Mouse (Mus musculus) cerebellum, adult 18-20 months (tissue): ENCODE results near the gene Fbxl7.

Source experiments
- DNase-seq, 2 experiments: peaks; one replicate each; pipeline ENCODE4 v3.0.0; 2021

Gene Fbxl7

GRCm38 (mm10) chr15:26688472-26689104, 206.8 kb downstream of the Fbxl7 start:
- no peak for DNase-seq

GRCm38 (mm10) chr15:26687729-26688128, 207.7 kb downstream of the Fbxl7 start:
- DNase-seq: no peak

- no peak for DNase-seq
These were observed 213.1 kb downstream of the Fbxl7 start for GRCm38 (mm10) chr15:26682279-26682678.

DNA sequence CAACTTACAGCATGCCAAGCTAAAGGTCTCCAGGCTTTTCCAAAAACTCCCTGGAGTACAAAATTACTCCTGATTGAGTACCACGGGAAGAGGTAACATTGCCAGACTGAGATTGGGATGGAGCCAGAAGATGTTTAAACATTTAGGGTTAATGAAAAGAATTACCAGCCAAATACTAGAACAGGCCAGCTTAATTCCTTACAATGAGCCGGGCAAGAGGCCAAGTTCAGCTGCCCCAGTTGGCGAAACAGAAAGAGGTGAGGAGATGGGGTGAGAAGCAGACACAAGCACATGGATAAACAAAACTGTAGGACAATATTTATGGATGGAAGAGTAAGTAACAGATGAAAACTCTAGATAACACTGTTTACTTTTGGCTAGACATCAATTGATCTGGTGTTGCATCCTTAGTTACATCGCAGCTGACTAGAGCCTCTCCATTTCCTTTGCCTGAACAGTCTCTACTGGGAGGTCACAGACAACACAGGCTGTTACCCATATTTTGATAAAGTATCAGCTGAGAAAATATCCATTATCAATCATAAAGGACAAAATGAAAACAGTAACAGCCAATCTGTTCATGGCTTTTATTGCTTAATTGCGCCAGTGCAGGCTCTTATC, 222.0 kb downstream of the Fbxl7 start:
- DNase-seq: peak; percentile 19 to 39

DNA sequence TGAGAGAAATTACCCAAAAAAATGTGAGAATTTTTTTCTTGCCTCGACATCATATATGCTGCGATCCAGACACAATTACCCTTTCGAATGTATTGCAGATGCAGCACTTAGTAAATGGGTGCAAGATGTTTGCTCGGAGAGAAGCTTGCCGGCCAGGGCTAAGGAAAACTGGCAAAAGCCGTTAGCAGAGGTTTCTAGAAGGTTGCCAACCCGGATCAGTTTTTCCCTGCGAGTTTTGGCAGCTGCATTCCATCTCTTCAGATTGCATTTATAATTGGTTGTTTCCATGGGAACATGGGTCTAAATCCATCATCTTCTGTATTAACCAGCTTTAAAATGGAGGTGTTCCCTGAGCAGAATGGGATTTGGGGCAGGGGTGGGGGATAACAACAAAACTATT, 240.4 kb downstream of the Fbxl7 start:
- DNase-seq: no peak

GRCm38 (mm10) chr15:26642563-26642962, 252.8 kb downstream of the Fbxl7 start:
- no peak for DNase-seq

DNA sequence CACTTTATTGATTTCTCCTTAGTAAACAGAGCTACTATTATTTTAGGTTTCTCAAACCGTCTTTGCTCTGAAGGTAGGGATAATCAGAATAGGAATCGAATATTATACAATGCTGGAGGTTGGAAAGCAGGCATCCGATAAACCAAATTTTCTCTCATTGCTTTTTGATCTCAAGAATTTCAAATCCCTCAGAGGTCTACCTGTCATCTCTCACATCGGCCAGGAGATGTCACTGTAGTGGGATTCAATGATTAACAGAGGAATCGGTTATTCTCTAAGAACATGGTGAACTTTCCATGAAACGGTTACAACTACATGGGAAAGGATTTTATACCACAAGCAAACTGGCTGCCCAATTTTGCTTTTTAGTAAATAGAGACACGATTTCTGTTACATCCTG, 255.7 kb downstream of the Fbxl7 start:
- no peak for DNase-seq

DNA sequence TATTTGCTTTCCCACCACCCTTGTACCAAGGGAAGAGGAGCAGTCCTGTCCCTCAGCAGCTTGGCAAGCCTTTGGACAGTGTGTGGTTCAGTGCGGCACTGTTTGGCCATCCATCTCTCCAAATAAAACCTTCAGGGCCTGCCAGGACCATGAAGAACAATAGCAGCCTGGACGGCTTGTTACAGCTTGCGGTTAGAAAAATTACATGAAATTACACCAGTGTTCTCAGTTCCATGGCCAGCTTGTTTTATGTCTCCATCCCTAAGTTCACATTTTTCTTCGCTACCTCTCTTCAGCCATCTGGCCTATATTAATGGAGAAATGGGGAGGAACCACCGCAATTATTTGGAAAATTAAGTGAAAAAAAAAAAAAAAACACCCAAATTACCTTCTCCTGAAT, 259.8 kb downstream of the Fbxl7 start:
- DNase-seq: no peak

GRCm38 (mm10) chr15:26628181-26628580, 267.2 kb downstream of the Fbxl7 start:
- DNase-seq: no peak

- no peak for DNase-seq
These were observed 272.1 kb downstream of the Fbxl7 start for GRCm38 (mm10) chr15:26623242-26623641.

GRCm38 (mm10) chr15:26620279-26620678, 275.1 kb downstream of the Fbxl7 start:
- DNase-seq: peak; percentile 27 to 37

DNA sequence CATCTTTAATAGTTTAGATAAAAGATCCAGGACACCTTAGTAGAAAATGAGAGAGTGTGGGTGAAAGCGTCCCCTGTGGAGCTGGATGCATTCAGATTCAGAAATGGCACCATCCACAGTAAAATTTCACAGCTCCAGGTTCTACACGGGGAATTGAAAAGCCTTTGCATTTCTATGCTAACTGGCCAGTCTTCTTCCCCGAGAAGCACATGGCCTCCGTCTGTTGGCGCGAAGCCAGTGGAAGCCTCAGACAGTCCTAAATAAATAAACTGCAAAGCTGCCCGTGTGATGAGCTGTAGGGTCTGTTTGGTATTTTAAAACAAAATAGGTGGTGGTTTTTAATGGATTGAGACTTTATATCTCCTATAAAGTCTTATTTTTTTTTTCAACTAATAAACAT, 276.2 kb downstream of the Fbxl7 start:
- DNase-seq: peak; percentile 3 to 15

GRCm38 (mm10) chr15:26596239-26596638, 299.1 kb downstream of the Fbxl7 start:
- no peak for DNase-seq

DNA sequence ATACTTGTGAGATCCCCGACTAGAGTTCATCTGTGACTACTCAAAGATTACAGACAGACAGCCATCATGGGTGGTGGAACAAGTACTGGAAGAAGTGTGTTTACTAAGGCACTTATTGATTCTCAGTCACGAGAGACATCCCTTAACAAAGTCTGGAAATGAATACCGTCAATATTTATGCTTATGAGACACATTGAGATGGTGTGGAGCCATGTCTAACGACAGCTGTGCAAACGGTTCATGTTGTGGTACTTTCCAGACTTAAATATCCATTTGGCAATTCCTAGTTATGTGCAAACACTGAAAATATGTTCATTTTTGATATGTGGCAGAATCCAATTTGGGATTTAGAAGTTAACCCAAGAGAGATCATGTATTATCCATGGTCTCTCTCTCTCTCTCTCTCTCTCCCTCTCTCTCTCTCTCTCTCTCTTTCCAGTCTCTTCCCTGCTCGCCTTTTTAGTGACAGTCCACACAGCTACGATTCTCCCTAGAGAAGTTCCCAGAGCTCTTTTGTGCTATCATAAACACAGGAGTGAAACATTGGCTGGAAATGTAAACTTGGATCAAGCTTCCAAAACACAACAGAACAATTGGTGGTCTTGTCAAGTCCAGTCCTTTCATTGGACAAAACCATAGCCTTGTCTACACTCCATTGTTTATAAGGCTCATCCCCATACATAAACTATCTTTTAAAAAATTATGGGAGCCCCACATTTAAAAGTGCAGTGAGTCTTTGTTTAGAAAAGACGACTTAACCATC, 315.3 kb downstream of the Fbxl7 start:
- DNase-seq: no peak

GRCm38 (mm10) chr15:26578500-26578899, 316.9 kb downstream of the Fbxl7 start:
- DNase-seq: no peak

- peak; percentile 5 for DNase-seq
These were observed 329.3 kb downstream of the Fbxl7 start for GRCm38 (mm10) chr15:26566076-26566475.

DNA sequence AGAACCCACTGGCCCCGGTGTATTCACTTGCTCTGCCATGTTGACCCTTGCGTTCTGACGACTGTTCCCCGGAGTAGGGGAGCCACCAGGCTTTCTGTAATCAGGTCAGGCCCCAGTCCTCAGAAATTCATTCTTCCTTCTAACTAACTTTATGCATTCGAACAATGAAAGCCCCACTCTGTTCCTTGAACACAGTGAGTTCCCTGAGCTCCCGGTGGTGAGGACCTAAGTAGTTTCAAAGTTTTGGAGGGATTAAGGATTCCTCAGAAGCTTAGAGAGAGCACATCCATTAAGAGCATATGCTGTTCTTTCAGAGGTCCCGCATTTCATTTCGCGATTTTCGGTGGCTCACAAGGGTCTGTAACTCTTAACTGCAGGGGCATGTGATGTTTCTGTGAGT, 341.8 kb downstream of the Fbxl7 start:
- DNase-seq: no peak

DNA sequence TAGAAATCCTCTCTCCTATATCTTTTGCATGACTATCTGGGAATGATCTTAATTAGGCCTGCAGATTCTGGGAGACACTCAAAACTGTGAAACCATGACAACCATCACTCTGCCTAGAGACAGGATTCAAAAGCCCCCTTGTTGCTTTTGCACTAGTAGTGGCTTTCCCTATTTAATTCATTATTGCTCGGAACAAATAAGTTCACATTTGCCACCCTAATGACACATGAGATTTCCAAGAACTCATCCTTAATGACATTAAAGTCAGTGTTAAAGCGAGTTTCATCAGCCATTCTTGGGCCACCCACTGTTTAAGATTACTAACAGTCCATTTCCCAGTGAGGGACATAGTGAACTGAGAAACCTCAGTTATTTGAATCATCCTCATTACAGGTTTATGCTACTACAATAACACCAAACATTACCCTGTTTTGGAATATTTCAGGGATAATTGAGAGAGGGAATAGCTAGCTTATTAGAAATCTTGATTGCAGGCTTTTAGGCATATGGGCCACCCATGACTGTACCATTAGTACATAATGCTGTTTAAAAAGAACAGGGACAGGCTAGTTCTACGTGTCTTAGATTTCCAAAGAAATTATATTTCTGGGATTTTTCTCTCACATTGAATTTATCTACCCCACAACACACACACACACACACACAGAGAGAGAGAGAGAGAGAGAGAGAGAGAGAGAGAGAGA, 361.2 kb downstream of the Fbxl7 start:
- no peak for DNase-seq

DNA sequence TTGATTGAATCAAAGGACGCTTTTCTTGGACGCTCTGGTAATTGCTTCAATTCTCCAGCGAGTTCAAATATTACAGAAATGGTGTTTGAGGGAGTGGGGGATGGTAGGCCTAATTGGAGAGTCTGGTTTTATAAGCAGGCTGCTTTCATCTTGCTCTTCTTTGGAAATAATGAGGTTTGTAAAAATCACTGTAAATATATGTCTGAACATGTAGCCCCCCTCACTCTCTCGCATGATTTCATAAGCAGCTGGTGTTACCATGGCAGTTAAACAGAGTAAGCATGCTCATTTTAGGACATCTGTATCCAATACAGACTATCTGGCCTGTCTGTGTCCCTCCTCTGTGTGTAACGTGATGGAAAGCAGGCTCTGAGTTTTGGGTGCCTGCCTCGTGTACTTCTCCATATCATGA, 376.2 kb downstream of the Fbxl7 start:
- DNase-seq: no peak

DNA sequence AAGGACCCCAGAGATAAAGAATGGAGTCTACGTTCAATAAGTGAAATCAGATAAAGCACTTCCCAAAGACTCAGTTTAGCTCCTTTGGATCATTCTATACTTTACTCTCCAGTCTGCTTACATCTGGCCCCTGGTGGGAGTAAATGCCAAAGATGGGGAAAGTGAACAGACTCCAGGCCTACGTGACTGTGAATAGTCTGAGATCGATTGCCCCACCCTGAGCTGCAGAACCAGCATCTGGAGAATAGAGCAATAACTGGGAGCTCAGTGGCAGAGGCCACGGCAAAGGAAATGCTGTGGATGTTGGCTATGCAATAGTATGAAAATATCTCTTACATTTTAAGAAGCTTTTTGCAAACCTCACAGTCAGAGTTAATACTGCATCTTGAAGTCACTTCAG, 394.4 kb downstream of the Fbxl7 start:
- DNase-seq: no peak
